ENCODE assay signal across 25 mouse cellular contexts in genomic region chr14:14486356-14486755, GRCm38 (mm10).
DNase-seq lines count a peak whose midpoint lies in the region; ATAC-seq and TF ChIP-seq lines count a peak whose summit lies in the region.
"Had no signal": no experiment of that assay in that cellular context is flagged by ENCODE, and none has a peak within 500 bp of the region (broad histone marks: within the 10 kb centered on the region; RNA-seq: fewer than 3 reads in every experiment).

No protein-coding gene starts in this region.

- H3K4me3 ChIP-seq in layer of hippocampus, adult 2 months, result no peak overlapping the region
- H3K4me3 ChIP-seq: embryonic facial prominence, embryonic 13.5 days; embryonic facial prominence, embryonic 15.5 days had no signal

- TF ChIP-seq CTCF in layer of hippocampus, adult 2 months (conservative IDR thresholded peaks at IDR 0.05), result no peak

- peak; percentile 26 for DNase-seq in layer of hippocampus, adult 11-12 months (ENCODE audit: low spot score)
- no peak for DNase-seq in layer of hippocampus, postnatal 25 days (ENCODE audit: extremely low spot score in 1 of 2, low spot score in 1 of 2)
- peak; percentile 44 to 71 for DNase-seq in layer of hippocampus, adult 2 months (ENCODE audit: low spot score in 2 of 2)
- DNase-seq in layer of hippocampus, postnatal 36 days, result no peak
- peak; percentile 50 for DNase-seq in layer of hippocampus, adult 9-11 months
- DNase-seq in urinary bladder, adult 18-20 months (ENCODE audit: low spot score in 2 of 2), result no peak
- DNase-seq: adrenal gland, adult 8-10 months; adrenal gland, postnatal 14 days; adrenal gland, postnatal 36 days; B cell, adult 2 months; cerebellum, adult 11 months; cerebellum, adult 18-20 months; cerebellum, adult 8-10 months; cerebellum, adult 9-11 months; cerebellum, postnatal 14 days; cerebellum, postnatal 36 days; embryo, embryonic 11 days had no signal

- ATAC-seq in erythroblast, adult 5-6 weeks (replicated peaks; ENCODE audit: low FRiP score, poor library complexity, severe bottlenecking), result no peak
- ATAC-seq: activated CD4-positive, CD25-positive, alpha-beta regulatory T cell, adult 4 months; CD4-positive, CD25-positive, alpha-beta regulatory T cell, adult 4 months; forebrain, embryonic 14.5 days; forebrain, embryonic 16.5 days; Patski had no signal

- no peak overlapping the region; the same call in 1 of the 2 replicates for H3K27ac ChIP-seq in layer of hippocampus, adult 2 months
- H3K27ac ChIP-seq: embryonic facial prominence, embryonic 13.5 days; embryonic facial prominence, embryonic 15.5 days had no signal

Comparison
In these comparisons a context has a peak if more than half of its experiments do, and no peak if none do; other contexts are left out.
1. DNase-seq: peak in layer of hippocampus, adult 11-12 months (single experiment), layer of hippocampus, adult 2 months (2 of 2) and layer of hippocampus, adult 9-11 months (single experiment); none in layer of hippocampus, postnatal 25 days (0 of 2), layer of hippocampus, postnatal 36 days (0 of 2) and urinary bladder, adult 18-20 months (0 of 2).